Mouse (Mus musculus): Measurements from ENCODE around the gene Arf5. TPM values are rescaled to one million over a fixed set of nuclear protein-coding genes. Genes with fewer than 3 reads are reported as not detected.
A peak's percentile ranks its signal among the peaks of the same experiment; 100 is the strongest.

The Arf5 gene
- 407 and 420 TPM in 2 replicates for polyA plus RNA-seq (2014; fragmentation: Nextera tagmentation; extraction: Ambion mirVana)

DNA sequence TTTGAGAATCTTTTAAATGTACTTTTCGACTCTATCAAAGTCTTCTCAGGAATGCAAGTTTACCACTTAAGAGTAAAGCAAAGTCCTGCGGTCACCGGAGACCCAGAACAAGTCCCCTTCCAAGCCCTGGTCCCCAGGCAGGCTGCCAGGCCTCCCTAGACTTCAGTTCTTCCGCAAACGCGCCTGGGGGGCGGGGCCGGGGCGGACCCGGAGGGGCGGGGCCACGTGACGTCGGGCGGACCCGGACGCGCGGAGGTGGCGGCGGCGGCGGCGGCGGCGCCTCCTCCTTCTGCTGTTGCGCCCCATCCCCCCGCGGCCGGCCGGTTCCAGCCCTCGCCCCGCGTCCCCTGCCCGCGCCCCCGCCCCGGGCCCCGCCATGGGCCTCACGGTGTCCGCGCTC is at the start of gene Arf5:
Arf5 (plus strand) TSS at position 248 of the 400 bp plus-strand sequence.
- peak within 1 kb of the TSS; percentile 78 for H3K27ac ChIP-seq (ENCODE audit: low read depth, low read length)
- ATAC-seq, result peak; percentile 79

DNA sequence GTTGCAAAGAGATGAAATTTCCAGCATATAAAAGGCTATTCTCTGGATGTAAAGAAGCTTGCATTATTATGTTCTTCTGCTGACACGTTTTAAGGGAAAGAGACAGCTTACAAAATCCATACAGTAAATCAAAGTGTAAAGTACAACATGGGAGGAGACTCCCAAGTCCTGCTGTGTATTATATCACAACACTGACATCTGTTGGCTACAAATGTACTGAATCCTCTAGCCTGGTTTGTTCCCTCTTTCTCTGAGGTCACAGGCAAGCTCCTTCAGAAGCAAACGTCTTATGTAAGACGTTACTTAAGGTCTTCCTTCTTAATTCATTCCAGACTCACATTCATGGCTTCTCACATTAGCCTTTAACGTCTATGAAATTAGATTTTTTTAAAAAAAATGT is 41.4 kb upstream of the Arf5 start:
- ATAC-seq, result no peak

More for the DNA sequence above, at the start of gene Arf5:
- H3K36me3 ChIP-seq (ENCODE audit: control insufficient read depth, insufficient read depth, low read length), result peaks cover 25% of the 10 kb centered on the region
- WGBS, result under 1% methylated on average over 18 of the region's 42 CpGs
- peak within 1 kb of the TSS; percentile 92 for H3K4me3 ChIP-seq (ENCODE audit: low read depth, low read length)
- H3K4me2 ChIP-seq (ENCODE audit: low read length), result peak within 1 kb of the TSS; percentile 72
- peaks cover 27% of the 10 kb centered on the region for H3K4me1 ChIP-seq (ENCODE audit: control insufficient read depth, insufficient read depth, low read length)
- DNase-seq (ENCODE audit: low spot score), result peak; percentile 93
- H3K27me3 ChIP-seq (replicated peaks; ENCODE audit: control insufficient read depth, insufficient read depth, low read length), result no peaks in the 10 kb centered on the region
- no peaks in the 10 kb centered on the region for H3K9me3 ChIP-seq (replicated peaks; ENCODE audit: control insufficient read depth, low read length)
- H3K9ac ChIP-seq (ENCODE audit: low read length), result peak within 1 kb of the TSS; percentile 96

GRCm38 (mm10) chr6:28385169-28385568 is 38.2 kb upstream of the Arf5 start:
- DNase-seq (ENCODE audit: low spot score) (no peak), ATAC-seq (no peak)
- Histone ChIP-seq H3K9me3 (replicated peaks; ENCODE audit: control insufficient read depth, low read length) (no peaks in the 10 kb centered on the region), H3K9ac (ENCODE audit: low read length) (no peak overlapping the region), H3K27me3 (replicated peaks; ENCODE audit: control insufficient read depth, insufficient read depth, low read length) (no peaks in the 10 kb centered on the region), H3K27ac (ENCODE audit: low read depth, low read length) (no peak overlapping the region), H3K4me1 (ENCODE audit: control insufficient read depth, insufficient read depth, low read length) (no peaks in the 10 kb centered on the region), H3K4me2 (ENCODE audit: low read length) (no peak overlapping the region), H3K4me3 (ENCODE audit: low read depth, low read length) (no peak overlapping the region), H3K36me3 (ENCODE audit: control insufficient read depth, insufficient read depth, low read length) (no peaks in the 10 kb centered on the region)
- 88% methylated on average over 3 of the region's 3 CpGs for WGBS

More for the DNA sequence above, 41.4 kb upstream of the Arf5 start:
- Histone ChIP-seq H3K36me3 (ENCODE audit: control insufficient read depth, insufficient read depth, low read length) (no peaks in the 10 kb centered on the region), H3K9me3 (replicated peaks; ENCODE audit: control insufficient read depth, low read length) (no peaks in the 10 kb centered on the region), H3K4me1 (ENCODE audit: control insufficient read depth, insufficient read depth, low read length) (no peaks in the 10 kb centered on the region), H3K9ac (ENCODE audit: low read length) (no peak overlapping the region), H3K27me3 (replicated peaks; ENCODE audit: control insufficient read depth, insufficient read depth, low read length) (no peaks in the 10 kb centered on the region), H3K4me3 (ENCODE audit: low read depth, low read length) (no peak overlapping the region), H3K4me2 (ENCODE audit: low read length) (no peak overlapping the region), H3K27ac (ENCODE audit: low read depth, low read length) (no peak overlapping the region)
- DNase-seq (ENCODE audit: low spot score), result no peak
- 65% methylated on average over 4 of the region's 4 CpGs for WGBS

DNA sequence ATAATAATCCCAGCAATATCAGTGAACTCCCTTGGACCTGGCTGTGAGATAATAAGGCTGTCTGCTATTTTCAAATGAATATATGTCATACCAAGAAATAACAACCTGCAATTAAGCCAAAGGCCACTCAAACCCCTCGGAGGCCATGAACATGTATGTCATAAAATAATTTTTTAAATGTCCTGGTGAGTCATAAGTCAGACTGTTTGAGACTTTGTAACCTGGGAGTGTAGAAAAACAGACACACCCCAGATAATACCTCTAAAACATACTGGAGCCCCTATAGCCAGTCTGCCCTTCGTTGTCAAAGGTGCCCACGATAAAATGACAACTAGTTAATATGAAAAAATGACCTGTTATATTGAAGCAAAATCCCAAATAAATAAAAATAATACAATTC is 34.3 kb upstream of the Arf5 start:
- WGBS, result 93% methylated on average over 3 of the region's 3 CpGs
- H3K27ac ChIP-seq (ENCODE audit: low read depth, low read length), result no peak overlapping the region
- ATAC-seq (no peak), DNase-seq (ENCODE audit: low spot score) (no peak)
- H3K36me3 ChIP-seq (ENCODE audit: control insufficient read depth, insufficient read depth, low read length), result no peaks in the 10 kb centered on the region
- H3K9ac ChIP-seq (ENCODE audit: low read length), result no peak overlapping the region
- no peaks in the 10 kb centered on the region for H3K27me3 ChIP-seq (replicated peaks; ENCODE audit: control insufficient read depth, insufficient read depth, low read length)
- H3K4me2 ChIP-seq (ENCODE audit: low read length), result no peak overlapping the region
- H3K9me3 ChIP-seq (replicated peaks; ENCODE audit: control insufficient read depth, low read length), result no peaks in the 10 kb centered on the region
- no peaks in the 10 kb centered on the region for H3K4me1 ChIP-seq (ENCODE audit: control insufficient read depth, insufficient read depth, low read length)
- no peak overlapping the region for H3K4me3 ChIP-seq (ENCODE audit: low read depth, low read length)

DNA sequence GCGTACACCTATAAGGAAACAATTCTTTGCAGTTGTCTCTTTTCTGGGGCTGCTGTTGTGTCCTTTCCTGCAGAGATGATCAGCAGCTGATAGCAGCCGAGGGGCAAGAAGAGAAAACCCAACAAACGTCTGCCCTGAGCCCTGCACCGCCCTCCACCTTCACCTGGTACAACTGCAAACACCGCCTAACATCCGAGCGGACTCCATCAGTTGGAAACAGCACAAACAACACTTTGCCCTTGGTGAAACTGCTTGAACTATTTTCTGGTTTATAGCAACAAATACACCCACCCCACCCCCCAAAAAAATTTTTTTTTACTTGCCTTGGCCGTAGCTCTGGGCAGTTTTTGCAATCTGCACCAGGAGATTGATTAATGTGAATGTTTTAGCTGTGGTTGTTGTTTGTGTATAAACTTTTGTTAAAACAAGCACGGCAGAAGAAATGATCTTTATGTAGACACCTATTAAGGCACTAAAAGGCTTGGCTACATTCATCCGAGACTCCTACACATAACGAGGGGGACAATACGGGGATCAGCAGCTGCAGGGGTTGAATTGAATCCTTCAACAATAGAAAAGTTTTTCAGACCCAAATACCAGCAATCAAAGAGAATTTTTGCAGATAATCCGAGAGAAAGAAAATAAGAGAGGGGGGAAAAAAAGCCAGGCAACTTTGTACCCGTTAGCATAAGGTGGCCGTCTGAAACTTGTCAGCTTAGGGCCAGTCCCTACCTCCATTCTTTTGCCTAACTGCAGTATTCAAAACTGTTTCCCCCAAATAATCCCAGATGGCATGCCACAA is 27.1 kb upstream of the Arf5 start:
- 5% methylated on average over 15 of the region's 15 CpGs for WGBS
- ATAC-seq (peak; percentile 66), DNase-seq (ENCODE audit: low spot score) (no peak)
- H3K9me3 ChIP-seq (replicated peaks; ENCODE audit: control insufficient read depth, low read length), result 0 out of 2 replicates have a peak, but pooled peaks cover 3% of the 10 kb centered on the region
- no peaks in the 10 kb centered on the region for H3K36me3 ChIP-seq (ENCODE audit: control insufficient read depth, insufficient read depth, low read length)
- H3K27ac ChIP-seq (ENCODE audit: low read depth, low read length), result no peak overlapping the region; the same call in 1 of the 2 replicates
- H3K9ac ChIP-seq (ENCODE audit: low read length), result peak overlapping the region; percentile 66
- H3K4me1 ChIP-seq (ENCODE audit: control insufficient read depth, insufficient read depth, low read length), result peaks cover 12% of the 10 kb centered on the region
- H3K27me3 ChIP-seq (replicated peaks; ENCODE audit: control insufficient read depth, insufficient read depth, low read length), result peaks cover 6% of the 10 kb centered on the region; the same call in 1 of the 2 replicates
- H3K4me3 ChIP-seq (ENCODE audit: low read depth, low read length), result peak overlapping the region; percentile 43
- peak overlapping the region; percentile 81 for H3K4me2 ChIP-seq (ENCODE audit: low read length)

- Histone ChIP-seq H3K4me2 (ENCODE audit: low read length) (peak overlapping the region; percentile 81), H3K27ac (ENCODE audit: low read depth, low read length) (peak overlapping the region; percentile 76), H3K9ac (ENCODE audit: low read length) (peak overlapping the region; percentile 66), H3K36me3 (ENCODE audit: control insufficient read depth, insufficient read depth, low read length) (no peaks in the 10 kb centered on the region), H3K4me1 (ENCODE audit: control insufficient read depth, insufficient read depth, low read length) (peaks cover 12% of the 10 kb centered on the region), H3K4me3 (ENCODE audit: low read depth, low read length) (peak overlapping the region; percentile 43), H3K9me3 (replicated peaks; ENCODE audit: control insufficient read depth, low read length) (0 out of 2 replicates have a peak, but pooled peaks cover 3% of the 10 kb centered on the region), H3K27me3 (replicated peaks; ENCODE audit: control insufficient read depth, insufficient read depth, low read length) (peaks cover 6% of the 10 kb centered on the region; the same call in 1 of the 2 replicates)
- ATAC-seq, result peak; percentile 76
- WGBS, result under 1% methylated on average over 19 of the region's 19 CpGs
- peak; percentile 88 for DNase-seq (ENCODE audit: low spot score)
These were observed 26.4 kb upstream of the Arf5 start for GRCm38 (mm10) chr6:28396853-28397457.

DNA sequence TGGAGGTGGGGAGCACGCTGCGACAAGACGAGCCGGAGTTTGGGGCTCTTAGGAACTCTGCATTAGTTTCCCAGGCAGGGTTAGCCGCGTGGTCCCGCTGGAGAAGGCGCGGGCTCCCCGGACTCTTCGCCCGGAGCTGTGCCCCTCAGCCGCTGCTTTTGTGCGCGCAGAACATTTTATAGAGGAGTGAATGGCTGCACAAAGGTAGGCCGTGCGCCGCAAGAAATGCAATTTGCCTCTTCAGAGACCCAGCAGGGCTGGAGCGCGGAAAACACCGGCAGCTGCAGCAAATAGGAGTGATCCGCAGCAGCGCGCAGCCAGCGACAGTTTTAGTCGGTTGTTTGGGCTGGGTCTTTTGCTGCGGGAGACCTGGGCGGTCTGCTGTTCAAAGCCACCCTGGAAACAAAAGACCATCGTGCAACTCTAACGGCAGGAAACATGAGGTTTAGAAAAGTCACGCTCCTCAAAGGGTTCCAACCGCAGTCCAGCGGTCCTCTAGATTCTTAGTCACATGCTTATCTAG is 25.6 kb upstream of the Arf5 start, which contains the start of gene Zfp800:
Zfp800 (minus strand) TSS at position 325 of the 523 bp plus-strand sequence.
- Histone ChIP-seq H3K27me3 (replicated peaks; ENCODE audit: control insufficient read depth, insufficient read depth, low read length) (peaks cover 6% of the 10 kb centered on the region; the same call in 1 of the 2 replicates), H3K36me3 (ENCODE audit: control insufficient read depth, insufficient read depth, low read length) (no peaks in the 10 kb centered on the region), H3K4me3 (ENCODE audit: low read depth, low read length) (peak within 1 kb of the TSS; percentile 43), H3K9ac (ENCODE audit: low read length) (peak within 1 kb of the TSS; percentile 66), H3K27ac (ENCODE audit: low read depth, low read length) (peak within 1 kb of the TSS; percentile 76), H3K4me2 (ENCODE audit: low read length) (peak within 1 kb of the TSS; percentile 81), H3K4me1 (ENCODE audit: control insufficient read depth, insufficient read depth, low read length) (peaks cover 12% of the 10 kb centered on the region), H3K9me3 (replicated peaks; ENCODE audit: control insufficient read depth, low read length) (0 out of 2 replicates have a peak, but pooled peaks cover 3% of the 10 kb centered on the region)
- DNase-seq (ENCODE audit: low spot score), result peak; percentile 72
- WGBS, result under 1% methylated on average over 33 of the region's 33 CpGs
- peak; percentile 64 for ATAC-seq

DNA sequence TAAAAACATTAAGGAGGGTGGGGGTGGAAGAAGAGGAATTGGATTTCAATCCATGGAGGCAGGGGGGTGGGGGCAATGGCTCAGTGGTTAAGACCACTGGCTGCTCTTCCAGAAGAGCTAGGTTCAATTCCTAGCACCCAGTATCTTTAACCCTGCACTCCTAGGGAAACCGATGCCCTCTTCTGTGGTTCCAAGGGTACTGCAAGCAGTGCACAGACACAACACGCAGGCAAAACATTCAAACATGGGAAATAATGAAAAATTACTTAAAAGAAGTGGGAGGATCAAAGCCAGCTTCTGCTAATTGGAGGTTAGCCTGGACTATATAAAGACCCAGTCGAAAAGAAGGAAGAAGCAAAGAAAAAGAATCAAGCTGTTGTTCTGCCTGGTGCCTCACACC is 24.6 kb upstream of the Arf5 start:
- 81% methylated on average over 3 of the region's 3 CpGs for WGBS
- Histone ChIP-seq H3K27me3 (replicated peaks; ENCODE audit: control insufficient read depth, insufficient read depth, low read length) (peaks cover 6% of the 10 kb centered on the region; the same call in 1 of the 2 replicates), H3K36me3 (ENCODE audit: control insufficient read depth, insufficient read depth, low read length) (no peaks in the 10 kb centered on the region), H3K9me3 (replicated peaks; ENCODE audit: control insufficient read depth, low read length) (0 out of 2 replicates have a peak, but pooled peaks cover 3% of the 10 kb centered on the region), H3K27ac (ENCODE audit: low read depth, low read length) (no peak overlapping the region), H3K4me1 (ENCODE audit: control insufficient read depth, insufficient read depth, low read length) (peaks cover 12% of the 10 kb centered on the region), H3K9ac (ENCODE audit: low read length) (no peak overlapping the region), H3K4me2 (ENCODE audit: low read length) (no peak overlapping the region), H3K4me3 (ENCODE audit: low read depth, low read length) (no peak overlapping the region)
- ATAC-seq (no peak), DNase-seq (ENCODE audit: low spot score) (no peak)

All from forebrain, embryonic 14.5 days (tissue).